Mouse (Mus musculus): ENCODE results near the gene Yeats4. TPM values are rescaled to one million over a fixed set of nuclear protein-coding genes. Genes with fewer than 3 reads are reported as not detected.
"Not testable (repeated sequence)": the region's sequence is repeated elsewhere in the genome, so short reads cannot be mapped to it uniquely, and the experiment has no call there.

Yeats4 gene
- total RNA-seq (2021), result 10 to 100 TPM; 15.5 to 17.8 TPM
- long read RNA-seq, experiment 1, transcript Yeats4-201 (7 exons, 1,327 nt), result major isoform, 17 of 18 reads
- long read RNA-seq, experiment 1, partial matches to known transcripts, result 0 of 18 reads
- long read RNA-seq, experiment 1, other reads (novel, unspliced or antisense), result 0 of 18 reads
- long read RNA-seq, experiment 2, transcript Yeats4-201 (7 exons, 1,327 nt), result major isoform, 12 of 14 reads
- long read RNA-seq, experiment 2, partial matches to known transcripts, result 0 of 14 reads
- long read RNA-seq, experiment 2, other reads (novel, unspliced or antisense), result 2 of 14 reads

GRCm38 (mm10) chr10:117224102-117224990, at the start of gene Yeats4:
Gene Yeats4, minus strand, starts transcription at chr10:117224507.
- peak; percentile 93 for DNase-seq

- no peak for DNase-seq
These were observed 47.7 kb upstream of the Yeats4 start for GRCm38 (mm10) chr10:117272023-117272422.

GRCm38 (mm10) chr10:117259870-117260269, 35.6 kb upstream of the Yeats4 start:
- DNase-seq, result no peak

GRCm38 (mm10) chr10:117238603-117239002, 14.3 kb upstream of the Yeats4 start, which contains the start of gene 9530003J23Rik:
Gene 9530003J23Rik, minus strand, starts transcription at chr10:117238703.
- no peak for DNase-seq

GRCm38 (mm10) chr10:117235866-117236265, 11.6 kb upstream of the Yeats4 start:
- no peak for DNase-seq

- no peak for DNase-seq
These were observed 10.5 kb upstream of the Yeats4 start for GRCm38 (mm10) chr10:117234825-117235224.

- DNase-seq, result no peak
These were observed 5.5 kb upstream of the Yeats4 start for GRCm38 (mm10) chr10:117229826-117230225.

- DNase-seq, result no peak
These were observed 1.7 kb upstream of the Yeats4 start for GRCm38 (mm10) chr10:117226002-117226401.

- DNase-seq, result no peak
These were observed 787 bp upstream of the Yeats4 start for GRCm38 (mm10) chr10:117225094-117225493.

- DNase-seq, result no peak
These were observed 577 bp downstream of the Yeats4 start for GRCm38 (mm10) chr10:117223758-117224101.

- DNase-seq, result no peak
These were observed 1.5 kb downstream of the Yeats4 start for GRCm38 (mm10) chr10:117222821-117223220.

- DNase-seq, result no peak
These were observed 6.0 kb downstream of the Yeats4 start for GRCm38 (mm10) chr10:117218351-117218750.

- no peak for DNase-seq
These were observed 7.0 kb downstream of the Yeats4 start for GRCm38 (mm10) chr10:117217246-117217840.

- no peak for DNase-seq
These were observed 7.5 kb downstream of the Yeats4 start for GRCm38 (mm10) chr10:117216793-117217192.

- DNase-seq, result no peak
These were observed 8.2 kb downstream of the Yeats4 start for GRCm38 (mm10) chr10:117216132-117216495.

GRCm38 (mm10) chr10:117215409-117216131, 8.7 kb downstream of the Yeats4 start:
- DNase-seq, result no peak

GRCm38 (mm10) chr10:117211023-117211422, 13.3 kb downstream of the Yeats4 start:
- DNase-seq, result no peak

- no peak for DNase-seq
These were observed 14.8 kb downstream of the Yeats4 start for GRCm38 (mm10) chr10:117209469-117209938.

- DNase-seq, result not testable (repeated sequence)
These were observed 15.5 kb downstream of the Yeats4 start for GRCm38 (mm10) chr10:117208787-117209186.

- no peak for DNase-seq
These were observed 16.1 kb downstream of the Yeats4 start for GRCm38 (mm10) chr10:117208221-117208620.

- no peak for DNase-seq
These were observed 18.2 kb downstream of the Yeats4 start for GRCm38 (mm10) chr10:117206070-117206469.

GRCm38 (mm10) chr10:117203558-117203981, 20.7 kb downstream of the Yeats4 start:
- no peak for DNase-seq

All from gastrocnemius, postnatal 25 days (tissue).